Mouse (Mus musculus) lung, postnatal 0 days (tissue): ENCODE measurements around the gene Inava. TPM values are rescaled to one million over a fixed set of nuclear protein-coding genes. Genes with fewer than 3 reads are reported as not detected.

Experiments used
- ATAC-seq: fragments of 200-750 bp; cut with Nextera tagmentation; 2 replicates; pipeline ENCODE4 v1.8.0; 2017; ENCODE audit warnings: moderate library complexity
- DNase-seq: peaks from one replicate; pipeline ENCODE4 v3.0.0-alpha.2; 2016; ENCODE audit warnings: low spot score
- H3K27ac ChIP-seq: fragments of 300-500 bp; sonication (generic); 2 replicates; pipeline ENCODE4 v1.5.1; 2014; ENCODE audit warnings: antibody characterized with exemption, mild to moderate bottlenecking, low read length, mixed read lengths
- H3K27me3 ChIP-seq: fragments of 300-500 bp; sonication (generic); replicated peaks from 2 replicates; pipeline ENCODE4 v1.6.1; 2014; ENCODE audit warnings: low read length, mixed read lengths; ENCODE audit not compliant: insufficient read depth
- H3K36me3 ChIP-seq: fragments of 300-500 bp; sonication (generic); 2 replicates; pipeline ENCODE4 v1.6.1; 2014; ENCODE audit warnings: low read length, mixed read lengths; ENCODE audit not compliant: insufficient read depth
- H3K4me1 ChIP-seq: fragments of 300-500 bp; sonication (generic); 2 replicates; pipeline ENCODE4 v1.6.1; 2014; ENCODE audit warnings: antibody characterized with exemption, low read depth, low read length, mixed read lengths; ENCODE audit not compliant: insufficient read depth
- H3K4me2 ChIP-seq: fragments of 300-500 bp; sonication (generic); replicated peaks from 2 replicates; pipeline ENCODE4 v1.6.1; 2014; ENCODE audit warnings: low read depth, mild to moderate bottlenecking, low read length, moderate library complexity, mixed read lengths
- H3K4me3 ChIP-seq: fragments of 300-500 bp; sonication (generic); 2 replicates; pipeline ENCODE4 v1.5.1; 2014; ENCODE audit warnings: low read depth, low read length
- H3K9ac ChIP-seq: fragments of 300-500 bp; sonication (generic); replicated peaks from 2 replicates; pipeline ENCODE4 v1.6.1; 2014; ENCODE audit warnings: low read depth, mild to moderate bottlenecking
- H3K9me3 ChIP-seq: fragments of 300-500 bp; sonication (generic); 2 replicates; pipeline ENCODE4 v1.6.1; 2016; ENCODE audit warnings: low read length, mixed read lengths
- CTCF ChIP-seq: IDR thresholded peaks from 2 replicates; pipeline ENCODE4 v1.5.1; 2016; ENCODE audit warnings: antibody characterized with exemption, mild to moderate bottlenecking
- EP300 ChIP-seq: IDR thresholded peaks from 2 replicates; pipeline ENCODE4 v1.6.1; 2016; ENCODE audit warnings: antibody characterized with exemption, mild to moderate bottlenecking, control low read depth
- WGBS: fragments of 180-500 bp; shearing (Covaris S2); extraction: QIAGEN DNeasy Blood & Tissue Kit; methylation state at CpG from one replicate; pipeline ENCODE4 v1.1.7; 2014; 5-methylcytosine and 5-hydroxymethylcytosine counted together
- polyA plus RNA-seq: library from polyadenylated mRNA; unstranded; fragments of >200 nt; fragmentation: Nextera tagmentation; extraction: Ambion mirVana; gene quantifications from 2 replicates; pipeline ENCODE4 v1.2.1, GENCODE M21; 2015

Gene Inava
- polyA plus RNA-seq, 1 experiment from 2014 or later = 10.6 TPM

GRCm38 (mm10) chr1:136253472-136253871 lies 19.4 kb upstream of the Inava start:
- no peak overlapping the region for H3K9ac ChIP-seq
- no peak overlapping the region for H3K4me3 ChIP-seq
- no peaks in the 10 kb centered on the region for H3K36me3 ChIP-seq
- H3K27ac ChIP-seq = no peak overlapping the region
- TF ChIP-seq CTCF (no peak), EP300 (no peak)
- DNase-seq = no peak
- H3K4me1 ChIP-seq = no peaks in the 10 kb centered on the region
- 0 out of 2 replicates have a peak, but pooled peaks cover 7% of the 10 kb centered on the region for H3K27me3 ChIP-seq
- 20% methylated on average over 2 of the region's 2 CpGs for WGBS
- no peaks in the 10 kb centered on the region for H3K9me3 ChIP-seq
- no peak overlapping the region for H3K4me2 ChIP-seq
- ATAC-seq = no peak

- Histone ChIP-seq H3K9ac (no peak overlapping the region), H3K4me3 (no peak overlapping the region), H3K27me3 (no peaks in the 10 kb centered on the region), H3K27ac (no peak overlapping the region), H3K9me3 (no peaks in the 10 kb centered on the region), H3K4me2 (no peak overlapping the region), H3K4me1 (no peaks in the 10 kb centered on the region), H3K36me3 (no peaks in the 10 kb centered on the region)
- DNase-seq (no peak), ATAC-seq (no peak)
- WGBS = 54% methylated on average over 5 of the region's 5 CpGs
- no peak for TF ChIP-seq CTCF
- TF ChIP-seq EP300 = no peak
These were observed 15.6 kb upstream of the Inava start for GRCm38 (mm10) chr1:136249662-136250061.

- H3K4me2 ChIP-seq = no peak overlapping the region
- no peaks in the 10 kb centered on the region for H3K9me3 ChIP-seq
- no peaks in the 10 kb centered on the region for H3K36me3 ChIP-seq
- WGBS = 85% methylated on average over 5 of the region's 5 CpGs
- H3K27me3 ChIP-seq = no peaks in the 10 kb centered on the region
- H3K4me1 ChIP-seq = no peaks in the 10 kb centered on the region
- H3K4me3 ChIP-seq = no peak overlapping the region
- TF ChIP-seq CTCF (no peak), EP300 (no peak)
- DNase-seq (no peak), ATAC-seq (no peak)
- no peak overlapping the region for H3K27ac ChIP-seq
- no peak overlapping the region for H3K9ac ChIP-seq
These were observed 13.3 kb upstream of the Inava start for GRCm38 (mm10) chr1:136247393-136247792.

GRCm38 (mm10) chr1:136244469-136244868 lies 10.4 kb upstream of the Inava start:
- Histone ChIP-seq H3K36me3 (no peaks in the 10 kb centered on the region), H3K4me1 (no peaks in the 10 kb centered on the region), H3K27me3 (no peaks in the 10 kb centered on the region), H3K9me3 (no peaks in the 10 kb centered on the region), H3K9ac (no peak overlapping the region), H3K4me3 (no peak overlapping the region), H3K27ac (no peak overlapping the region), H3K4me2 (no peak overlapping the region)
- DNase-seq (no peak), ATAC-seq (no peak)
- WGBS = 72% methylated on average over 4 of the region's 5 CpGs
- TF ChIP-seq EP300 (no peak), CTCF (no peak)

- no peak for TF ChIP-seq CTCF
- no peak for TF ChIP-seq EP300
- Histone ChIP-seq H3K36me3 (no peaks in the 10 kb centered on the region), H3K9ac (no peak overlapping the region), H3K4me1 (no peaks in the 10 kb centered on the region), H3K4me2 (no peak overlapping the region), H3K9me3 (no peaks in the 10 kb centered on the region), H3K27me3 (no peaks in the 10 kb centered on the region), H3K4me3 (no peak overlapping the region), H3K27ac (no peak overlapping the region)
- WGBS = 75% methylated on average over 7 of the region's 7 CpGs
- DNase-seq (no peak), ATAC-seq (no peak)
These were observed 7.7 kb upstream of the Inava start for GRCm38 (mm10) chr1:136241801-136242200.

- DNase-seq (no peak), ATAC-seq (no peak)
- Histone ChIP-seq H3K27ac (no peak overlapping the region), H3K4me3 (no peak overlapping the region), H3K4me1 (peaks cover 1% of the 10 kb centered on the region; the same call in 1 of the 2 replicates), H3K4me2 (no peak overlapping the region), H3K9me3 (no peaks in the 10 kb centered on the region), H3K9ac (no peak overlapping the region), H3K27me3 (no peaks in the 10 kb centered on the region), H3K36me3 (no peaks in the 10 kb centered on the region)
- no peak for TF ChIP-seq EP300
- no peak for TF ChIP-seq CTCF
- WGBS = 88% methylated on average over 4 of the region's 4 CpGs
These were observed 4.4 kb upstream of the Inava start for GRCm38 (mm10) chr1:136238495-136238894.

- H3K4me1 ChIP-seq = peaks cover 3% of the 10 kb centered on the region; the same call in 1 of the 2 replicates
- no peak for ATAC-seq
- no peaks in the 10 kb centered on the region for H3K36me3 ChIP-seq
- 0 out of 2 replicates have a peak overlapping the region, but pooled peaks have one; percentile 2 for H3K9ac ChIP-seq
- H3K27ac ChIP-seq = no peak overlapping the region
- WGBS = 4% methylated on average over 9 of the region's 9 CpGs
- TF ChIP-seq CTCF = 0 out of 2 replicates have a peak, but pooled peaks have one; percentile 69
- TF ChIP-seq EP300 = no peak
- peak overlapping the region; percentile 82 for H3K4me2 ChIP-seq
- peak overlapping the region; percentile 49 for H3K4me3 ChIP-seq
- DNase-seq = no peak
- no peaks in the 10 kb centered on the region for H3K9me3 ChIP-seq
- 0 out of 2 replicates have a peak, but pooled peaks cover 7% of the 10 kb centered on the region for H3K27me3 ChIP-seq
These were observed 580 bp upstream of the Inava start for GRCm38 (mm10) chr1:136234595-136235092.
